Mouse (Mus musculus) right cerebral cortex, postnatal 25 days (tissue): ENCODE results near the gene Zfp729a.
"Not testable (repeated sequence)": the region's sequence is repeated elsewhere in the genome, so short reads cannot be mapped to it uniquely, and the experiment has no call there.

ENCODE experiments used
- DNase-seq: peaks from one replicate; pipeline ENCODE4 v3.0.0; 2022

Gene Zfp729a

GRCm38 (mm10) chr13:67637294-67638007 lies at the start of gene Zfp729a, which contains the start of gene Gm49345:
Gene Zfp729a (minus strand): TSS chr13:67637791.
Gene Gm49345 (minus strand): TSS chr13:67637769.
- peak; percentile 85 for DNase-seq

GRCm38 (mm10) chr13:67686971-67687370 lies 49.4 kb upstream of the Zfp729a start, which contains the start of gene Zfp738:
Gene Zfp738 (minus strand): TSS chr13:67687071.
- no peak for DNase-seq

DNA sequence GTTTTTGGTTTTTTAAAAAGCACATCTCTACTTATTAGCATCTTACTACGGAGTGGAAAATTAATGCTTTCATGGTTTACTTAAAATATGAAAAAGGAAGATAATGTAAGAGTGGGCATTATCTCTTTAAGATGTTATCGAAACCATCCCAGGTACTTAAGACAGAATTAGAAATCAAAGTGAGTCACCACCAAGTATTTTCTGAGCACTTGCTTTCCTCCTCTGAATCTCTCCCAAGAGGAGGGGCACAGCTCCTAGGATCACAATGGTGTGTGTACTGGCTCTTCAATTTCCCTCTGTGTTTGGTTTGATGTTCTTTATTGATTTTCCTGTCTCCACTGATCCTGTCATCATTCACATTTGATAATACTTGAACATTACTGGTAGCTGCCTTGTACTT lies 46.2 kb upstream of the Zfp729a start:
- DNase-seq = not testable (repeated sequence)

DNA sequence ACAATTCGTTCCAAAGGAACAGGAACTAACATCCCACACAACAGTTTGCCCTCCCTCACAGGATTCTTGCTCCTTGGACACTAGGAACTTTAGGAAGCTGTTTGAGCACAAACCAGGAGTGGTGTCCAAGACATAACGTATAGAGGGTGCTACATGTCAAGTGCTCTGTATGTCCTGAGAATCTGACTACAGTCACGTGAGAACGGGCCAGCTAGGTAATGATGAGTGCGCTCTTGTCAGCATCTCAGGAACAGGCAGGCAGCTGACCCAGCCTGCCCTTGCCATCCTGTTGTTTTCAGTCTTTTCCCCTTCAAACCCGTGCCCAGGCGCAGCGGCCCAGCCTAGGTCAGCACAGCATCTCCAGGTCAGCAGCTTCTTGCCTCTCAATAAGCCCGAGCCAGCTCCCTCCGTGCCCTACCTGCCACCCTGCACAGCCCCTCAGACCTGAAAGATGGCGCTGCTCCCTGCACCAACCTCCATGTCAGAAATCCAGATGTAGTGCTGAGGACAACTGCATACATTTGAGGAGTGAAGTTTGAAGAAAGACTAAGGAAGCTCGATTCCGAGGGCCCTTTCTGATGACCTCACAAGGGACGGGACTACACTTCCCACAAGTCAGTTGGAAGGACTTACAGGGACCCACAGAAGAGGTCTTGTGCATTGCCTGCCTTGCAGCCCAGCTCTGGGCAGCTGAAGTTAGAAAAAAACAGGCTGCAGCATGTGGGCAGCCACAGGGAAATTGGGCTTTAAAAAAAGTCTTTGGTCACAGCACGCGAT lies 45.6 kb upstream of the Zfp729a start:
- peak; percentile 86 for DNase-seq

- DNase-seq = no peak
Measured at GRCm38 (mm10) chr13:67674902-67675301, 37.3 kb upstream of the Zfp729a start.

DNA sequence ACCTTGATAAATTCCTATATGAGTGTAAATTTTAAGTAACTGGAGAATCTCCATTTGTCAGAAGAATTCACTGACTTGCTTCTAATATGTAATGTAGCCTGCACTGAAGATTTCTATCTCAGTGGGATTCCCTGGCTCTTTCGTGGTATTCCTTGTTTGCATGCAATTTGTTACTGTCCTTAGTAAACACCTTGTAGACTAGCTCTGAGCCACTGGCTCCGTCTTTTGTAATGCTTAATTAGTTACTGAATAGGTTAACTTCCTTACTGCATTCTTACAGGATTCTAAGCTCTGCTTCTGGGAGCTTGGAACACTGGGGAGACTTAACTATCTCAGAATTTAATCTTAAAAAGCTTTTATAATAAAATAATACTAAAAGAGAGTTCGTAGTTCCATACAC lies 14.9 kb upstream of the Zfp729a start:
- DNase-seq = no peak

DNA sequence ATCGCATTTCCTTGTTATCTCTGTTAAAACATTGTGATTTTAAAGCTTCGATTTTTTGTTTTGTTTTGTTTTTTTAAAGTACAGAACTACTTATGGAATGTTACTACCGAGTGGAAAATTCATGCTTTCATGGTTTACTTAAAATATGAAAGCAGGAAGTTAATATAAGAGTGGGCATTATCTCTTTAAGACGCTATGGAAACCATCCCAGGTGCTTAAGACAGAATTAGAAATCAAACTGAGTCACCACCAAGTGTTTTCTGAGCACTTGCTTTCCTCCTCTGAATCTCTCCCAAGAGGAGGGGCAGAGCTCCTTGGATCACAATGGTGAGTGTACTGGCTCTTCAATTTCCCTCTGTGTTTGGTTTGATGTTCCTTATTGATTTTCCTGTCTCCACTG lies 27.5 kb downstream of the Zfp729a start:
- no peak for DNase-seq

GRCm38 (mm10) chr13:67609066-67609876 lies 28.3 kb downstream of the Zfp729a start, which contains the start of gene Zfp729b:
Gene Zfp729b (minus strand): TSS chr13:67609707.
- DNase-seq = peak; percentile 86

DNA sequence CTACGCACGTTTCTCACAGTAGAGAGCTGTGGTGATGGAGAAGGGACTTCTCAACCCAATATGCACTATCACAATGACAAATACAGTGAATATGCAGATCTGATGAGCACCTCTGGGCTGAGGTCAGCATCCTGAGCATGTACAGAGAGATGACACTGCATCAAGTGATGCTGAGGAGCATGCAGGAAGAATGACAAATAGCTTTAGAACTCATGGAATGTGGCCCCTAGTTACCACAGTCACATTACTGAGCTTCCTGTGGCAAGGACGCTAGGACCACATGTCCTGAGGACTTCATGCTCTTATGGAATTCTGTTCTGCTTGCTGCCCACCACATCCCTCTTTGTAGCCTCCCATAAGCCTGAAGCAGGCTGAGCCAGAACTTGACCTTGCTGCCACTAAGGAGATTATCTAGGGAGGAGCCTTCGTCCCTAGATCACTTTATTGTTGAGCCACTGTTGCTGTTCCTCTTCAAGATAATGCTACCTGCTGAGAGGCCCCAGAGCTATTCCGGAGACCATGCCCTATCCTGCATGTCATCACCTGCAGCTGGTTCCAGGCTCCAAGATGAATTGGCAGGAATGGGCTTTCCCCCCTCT lies 64.9 kb downstream of the Zfp729a start:
- no peak for DNase-seq
